Mouse (Mus musculus) layer of hippocampus, postnatal 36 days (tissue): ENCODE measurements around the gene Cfap54. TPM values are rescaled to one million over a fixed set of nuclear protein-coding genes. Genes with fewer than 3 reads are reported as not detected.

Experiments
- DNase-seq, 2 experiments: peaks; one replicate each; pipeline ENCODE4 v3.0.0; 2022
- total RNA-seq, 2 experiments: library from RNA; stranded (reverse); gene quantifications; 2 replicates each; pipeline ENCODE4 v1.2.3; 2021

Gene Cfap54
- total RNA-seq, 2 experiments from 2014 or later: 17.8 to 18.1 TPM

DNA sequence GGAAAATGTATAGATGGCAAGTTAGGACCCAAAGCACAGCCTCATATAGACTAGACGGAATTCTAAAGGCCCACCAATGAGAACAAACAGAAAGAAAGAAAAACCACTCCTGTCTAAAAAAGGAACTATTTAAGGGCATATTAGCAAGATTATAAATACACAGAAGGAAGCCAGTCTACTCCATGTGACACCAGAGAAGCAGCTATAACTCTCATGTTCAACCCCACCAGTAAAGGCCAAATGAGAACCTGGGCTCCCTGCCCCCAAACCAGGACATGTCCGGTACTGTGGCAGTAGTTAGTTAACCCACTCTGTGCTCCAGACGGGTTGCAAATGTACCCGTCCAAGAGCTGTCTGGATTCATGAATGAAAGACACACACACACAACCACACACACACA, 14.4 kb upstream of the Cfap54 start:
- DNase-seq: no peak

DNA sequence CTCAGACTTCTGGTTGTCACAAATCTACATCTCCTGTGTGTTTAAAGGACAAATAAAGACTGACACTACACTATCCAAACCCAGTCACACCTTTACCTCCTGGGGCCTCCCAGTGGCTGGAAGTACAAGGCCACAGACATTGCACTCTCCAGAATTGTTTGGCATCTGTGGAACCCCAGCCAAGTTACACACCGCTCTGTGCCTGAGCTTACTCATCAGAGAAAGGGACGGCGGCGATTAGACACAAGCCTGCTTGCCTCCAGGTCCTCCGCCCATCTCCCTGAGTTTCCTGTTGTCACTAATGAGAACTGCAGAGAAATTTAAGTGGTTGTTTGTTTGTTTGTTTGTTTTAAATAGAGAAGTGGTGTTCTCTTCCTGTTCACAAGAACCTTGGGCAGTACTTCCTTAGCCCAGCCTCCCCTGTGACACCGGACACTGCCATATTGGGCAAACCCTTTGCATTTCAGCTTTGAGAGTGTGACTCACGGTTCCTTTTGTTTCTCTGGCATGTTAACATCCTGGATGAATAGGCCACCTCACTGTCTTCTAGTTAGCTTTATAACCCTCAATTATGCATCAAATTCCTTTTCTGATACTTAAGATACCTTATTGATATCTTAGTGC, 13.7 kb upstream of the Cfap54 start:
- DNase-seq: no peak

DNA sequence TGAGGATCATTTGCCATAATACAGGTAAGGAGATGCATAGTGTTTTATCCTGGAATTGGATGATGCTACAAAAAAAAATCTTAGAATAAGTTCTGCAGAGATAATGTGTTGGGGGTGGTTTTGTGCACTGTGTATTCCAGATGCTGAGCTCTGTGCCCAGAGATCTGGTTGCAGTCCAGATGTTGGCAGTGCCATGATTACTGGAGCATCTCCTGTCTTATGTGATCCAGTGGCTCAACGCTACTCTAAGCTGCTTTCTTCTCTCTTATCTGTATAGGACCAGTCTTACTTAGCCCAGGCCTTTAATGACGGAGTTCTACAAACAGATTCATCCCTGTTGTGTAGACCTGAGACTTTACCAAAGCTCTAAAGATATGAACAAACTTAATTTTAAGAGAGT, 10.5 kb upstream of the Cfap54 start:
- DNase-seq: no peak

DNA sequence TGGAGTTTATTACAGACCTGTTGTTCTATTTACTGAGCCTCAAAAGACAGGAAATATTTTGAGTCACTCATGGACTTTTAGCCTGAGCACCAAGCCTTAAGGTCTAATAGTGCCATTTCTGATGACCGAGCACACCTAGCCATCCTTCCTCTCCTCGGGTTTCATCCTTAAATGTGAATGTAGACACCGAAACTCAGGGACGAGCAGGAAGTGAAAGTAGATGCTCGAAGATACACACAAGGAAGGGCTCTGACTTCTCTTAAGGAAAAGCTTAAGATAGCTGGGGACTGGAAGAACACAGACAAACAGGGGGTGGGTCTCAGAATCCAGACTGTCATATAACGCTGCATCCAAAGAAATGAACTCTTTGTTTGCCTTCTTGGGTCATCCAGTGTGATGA, 8.8 kb upstream of the Cfap54 start:
- DNase-seq: no peak

DNA sequence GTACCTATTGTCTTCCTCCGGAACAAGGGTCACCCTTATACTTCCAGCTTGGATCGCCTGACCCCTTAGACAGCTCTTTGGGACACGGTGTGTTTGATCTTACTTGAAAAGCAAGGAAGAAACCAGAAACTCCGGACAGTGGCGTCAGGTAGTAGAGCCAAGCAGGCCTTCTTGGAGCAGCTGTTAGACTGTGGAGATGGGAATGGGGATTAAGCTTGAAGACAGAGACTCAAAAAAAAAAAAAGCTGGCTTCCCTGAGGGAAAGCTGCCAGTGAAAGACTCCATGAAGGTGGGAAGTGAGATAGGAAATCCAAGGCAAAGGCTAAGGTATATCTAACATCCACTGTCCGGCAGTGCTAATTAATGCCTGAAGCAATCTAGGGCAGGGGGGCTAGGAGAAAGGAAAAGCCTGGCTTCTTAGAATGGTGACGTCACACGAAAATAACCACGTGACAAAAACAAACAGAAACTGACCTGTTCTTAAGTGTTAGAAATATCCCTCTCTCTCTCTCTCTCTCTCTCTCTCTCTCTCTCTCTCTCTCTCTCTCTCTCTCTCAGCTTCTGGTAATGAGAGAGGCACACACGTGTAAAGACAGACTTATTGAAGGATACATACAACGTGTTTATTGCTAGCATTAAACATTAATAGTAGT, 7.1 kb upstream of the Cfap54 start:
- DNase-seq: no peak

DNA sequence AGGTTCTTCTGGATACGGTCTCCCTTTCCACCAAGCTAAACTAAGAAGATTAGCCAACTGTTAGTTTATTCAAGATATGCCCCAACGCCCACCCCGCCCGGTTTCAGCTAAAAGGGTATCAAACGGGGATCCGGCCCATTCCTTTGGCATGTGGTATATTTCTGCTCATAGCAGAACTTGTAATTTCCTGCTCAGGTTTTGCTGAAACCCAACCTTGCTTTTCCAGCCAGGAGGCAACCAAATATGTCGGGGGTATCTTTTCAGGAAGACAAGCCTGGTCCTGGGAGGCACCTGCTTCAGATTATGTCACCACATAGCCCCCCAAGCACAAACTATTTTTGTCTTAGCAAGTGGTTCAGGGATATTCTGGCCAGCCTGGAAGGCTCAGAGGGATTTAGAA, 6.1 kb upstream of the Cfap54 start:
- DNase-seq: no peak

DNA sequence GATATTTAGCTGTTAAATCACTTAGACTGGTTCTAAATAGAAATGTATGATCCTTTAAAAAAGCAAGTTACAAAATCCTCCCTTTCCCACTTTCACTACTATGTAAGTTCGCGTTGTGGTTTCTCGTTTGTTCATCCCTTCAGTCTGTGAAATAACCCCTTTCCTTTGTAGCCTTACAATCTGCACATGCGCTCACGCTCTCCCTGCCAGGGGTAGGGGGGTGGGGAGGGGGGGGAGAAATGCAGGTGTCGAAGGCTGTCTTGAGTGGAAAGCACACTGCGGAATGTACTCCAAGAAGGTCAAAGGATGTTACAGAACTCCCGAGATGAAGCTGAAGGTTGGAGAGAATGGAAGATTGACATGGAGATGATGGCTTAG, 2.5 kb upstream of the Cfap54 start:
- no peak for DNase-seq

DNA sequence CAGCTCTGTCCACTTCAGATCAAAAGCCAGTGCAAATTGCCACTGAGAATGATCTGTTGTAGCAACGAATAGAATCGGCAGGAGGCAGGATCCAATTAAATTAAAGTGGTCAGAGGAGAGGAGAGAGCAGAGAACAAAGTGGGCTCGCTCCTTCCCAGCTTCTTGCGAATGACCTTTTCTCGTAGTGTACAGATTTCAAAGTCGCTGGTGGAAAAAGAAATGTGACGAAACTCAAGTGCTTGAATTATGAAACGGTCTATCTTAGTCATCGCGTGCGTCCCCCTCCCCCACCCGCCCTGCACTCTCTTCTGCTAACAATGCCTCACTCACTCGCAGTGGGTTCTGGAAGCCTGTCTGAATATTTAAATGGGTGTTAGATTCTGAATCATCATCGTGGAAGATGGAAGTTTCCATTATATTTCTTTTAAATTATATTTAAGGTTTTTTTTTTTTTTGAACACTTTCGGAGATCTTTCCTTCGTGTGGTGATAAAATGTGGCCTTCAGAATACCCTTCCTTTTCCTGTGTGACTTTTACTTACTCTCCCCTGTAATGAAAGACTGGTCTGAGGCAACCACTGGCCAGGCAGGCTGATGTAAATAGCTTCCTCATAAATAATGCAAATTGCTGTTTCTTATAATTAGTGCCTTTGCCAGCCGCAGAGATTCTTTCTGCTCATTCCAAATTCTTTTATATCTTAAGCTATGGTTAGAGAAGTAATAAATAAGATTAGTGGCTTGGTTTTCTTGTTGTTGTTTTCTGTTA, 2.0 kb upstream of the Cfap54 start:
- no peak for DNase-seq

DNA sequence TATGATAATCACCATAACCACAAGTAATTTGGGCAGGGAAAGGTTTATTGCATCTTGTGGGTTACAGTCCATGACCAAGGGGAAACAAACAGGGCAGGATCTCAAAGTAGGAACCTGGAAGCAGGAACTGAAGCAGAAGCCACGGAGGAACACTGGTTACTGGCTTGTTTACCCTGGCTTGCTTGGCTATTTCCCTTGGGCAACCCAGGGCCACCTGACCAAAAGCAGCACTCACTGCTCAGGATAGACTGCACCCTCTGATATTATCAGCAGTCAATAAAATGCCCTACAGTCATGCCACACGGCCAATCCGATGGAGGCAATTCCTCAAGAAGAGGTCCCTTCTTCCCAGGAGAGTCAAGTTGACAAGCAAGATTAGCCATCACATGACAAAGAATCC, 1.9 kb downstream of the Cfap54 start:
- DNase-seq: no peak

DNA sequence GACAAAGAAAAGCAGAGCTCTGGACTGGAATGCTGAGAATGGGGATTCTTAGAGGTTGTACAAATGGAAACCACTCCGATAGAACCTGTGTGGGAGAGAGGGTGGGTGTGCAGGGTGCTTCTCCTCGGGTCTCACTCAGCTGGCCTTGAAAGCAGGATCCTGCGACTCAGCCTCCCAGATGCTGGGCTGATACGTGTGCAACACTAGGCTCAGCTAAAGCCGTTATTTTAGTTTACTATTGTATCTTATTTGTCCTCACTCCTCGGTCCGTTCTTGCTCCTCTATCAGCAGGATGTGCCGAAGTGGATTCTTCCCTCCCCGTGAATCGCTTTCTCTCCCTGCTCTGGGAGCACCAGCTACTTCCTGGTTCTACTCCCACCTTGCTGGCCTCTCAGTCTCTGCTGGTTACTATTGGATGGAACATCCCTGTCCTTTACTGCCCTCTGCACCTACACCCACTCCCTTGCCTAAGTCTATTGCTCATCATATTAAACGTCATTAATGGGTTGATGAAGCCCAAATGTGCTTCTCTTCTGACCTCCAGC, 3.4 kb downstream of the Cfap54 start:
- DNase-seq: no peak

DNA sequence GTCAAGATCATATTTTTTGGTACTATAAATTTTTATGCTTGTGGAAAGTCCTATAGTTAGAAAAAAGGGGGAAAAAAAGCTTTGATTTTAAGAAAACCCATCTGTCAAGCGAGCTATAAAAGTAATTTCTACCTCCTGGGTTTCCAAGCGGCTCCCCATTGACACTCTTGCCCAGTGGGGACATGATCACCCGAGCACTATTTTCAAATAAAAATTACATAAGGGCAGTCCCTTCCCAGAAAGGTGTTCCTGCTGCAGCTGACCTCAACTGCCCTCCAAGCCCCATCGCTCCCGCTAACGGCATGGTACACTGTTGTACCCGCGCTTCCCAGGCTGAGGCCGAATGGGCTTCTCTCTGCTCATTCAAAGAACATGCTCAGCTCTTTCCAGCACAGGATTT, 5.0 kb downstream of the Cfap54 start:
- no peak for DNase-seq

DNA sequence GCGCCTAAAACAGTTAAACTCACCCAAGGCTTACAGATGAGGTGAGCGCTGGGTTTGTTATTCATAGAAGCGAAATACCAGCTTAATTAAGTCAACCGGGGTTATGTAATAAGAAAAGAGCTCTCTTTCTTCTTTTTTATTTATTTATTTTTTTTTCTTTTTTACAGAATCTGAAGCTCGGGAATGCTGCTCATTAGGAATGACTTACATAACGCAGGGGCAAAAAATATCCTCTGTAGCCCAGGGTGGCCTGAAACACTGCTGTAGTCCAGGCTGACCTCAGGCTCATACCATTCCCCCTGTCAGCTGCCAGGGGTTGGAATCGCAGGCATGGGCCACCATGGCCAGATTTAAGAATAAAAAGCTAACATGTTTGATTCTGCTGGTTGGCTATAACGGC, 5.6 kb downstream of the Cfap54 start:
- no peak for DNase-seq

DNA sequence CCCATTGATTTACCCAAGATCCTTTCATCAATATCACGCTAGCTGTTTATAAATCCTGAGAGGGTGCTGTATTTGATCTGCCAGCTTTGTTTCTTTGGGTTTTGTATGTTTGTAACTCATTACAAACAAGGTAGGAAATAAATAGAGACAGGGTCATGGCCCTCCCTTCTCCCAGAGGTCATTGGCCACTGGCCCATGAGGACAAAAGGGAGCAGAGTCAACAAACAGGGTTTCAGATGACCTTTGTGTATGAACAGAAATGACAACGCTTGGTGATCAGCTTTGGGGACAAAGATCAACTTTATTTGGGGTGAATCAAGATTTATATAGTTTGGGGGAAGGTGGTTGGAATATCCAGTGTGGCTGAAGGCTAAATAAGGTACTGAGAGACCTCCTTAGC, 8.6 kb downstream of the Cfap54 start:
- DNase-seq: no peak

DNA sequence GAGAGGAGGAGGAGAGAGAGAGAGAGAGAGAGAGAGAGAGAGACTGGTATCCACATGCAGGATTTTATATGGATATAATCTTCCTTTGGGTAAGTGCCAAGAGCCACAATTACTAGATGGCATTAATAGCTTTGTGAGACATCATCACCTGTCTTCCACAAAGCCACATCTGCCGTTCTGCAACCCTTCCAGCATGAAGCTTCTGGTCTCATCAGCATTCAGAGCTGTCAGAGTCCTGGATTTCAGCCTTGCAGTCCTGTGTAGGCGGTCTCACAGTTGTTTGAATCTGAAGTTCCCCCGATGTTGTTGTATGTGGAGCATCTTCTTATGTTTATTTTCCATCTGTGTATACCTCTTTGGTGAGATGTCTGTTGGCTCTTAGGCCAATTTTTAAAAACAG, 9.7 kb downstream of the Cfap54 start:
- peak; percentile 39 to 41 for DNase-seq

DNA sequence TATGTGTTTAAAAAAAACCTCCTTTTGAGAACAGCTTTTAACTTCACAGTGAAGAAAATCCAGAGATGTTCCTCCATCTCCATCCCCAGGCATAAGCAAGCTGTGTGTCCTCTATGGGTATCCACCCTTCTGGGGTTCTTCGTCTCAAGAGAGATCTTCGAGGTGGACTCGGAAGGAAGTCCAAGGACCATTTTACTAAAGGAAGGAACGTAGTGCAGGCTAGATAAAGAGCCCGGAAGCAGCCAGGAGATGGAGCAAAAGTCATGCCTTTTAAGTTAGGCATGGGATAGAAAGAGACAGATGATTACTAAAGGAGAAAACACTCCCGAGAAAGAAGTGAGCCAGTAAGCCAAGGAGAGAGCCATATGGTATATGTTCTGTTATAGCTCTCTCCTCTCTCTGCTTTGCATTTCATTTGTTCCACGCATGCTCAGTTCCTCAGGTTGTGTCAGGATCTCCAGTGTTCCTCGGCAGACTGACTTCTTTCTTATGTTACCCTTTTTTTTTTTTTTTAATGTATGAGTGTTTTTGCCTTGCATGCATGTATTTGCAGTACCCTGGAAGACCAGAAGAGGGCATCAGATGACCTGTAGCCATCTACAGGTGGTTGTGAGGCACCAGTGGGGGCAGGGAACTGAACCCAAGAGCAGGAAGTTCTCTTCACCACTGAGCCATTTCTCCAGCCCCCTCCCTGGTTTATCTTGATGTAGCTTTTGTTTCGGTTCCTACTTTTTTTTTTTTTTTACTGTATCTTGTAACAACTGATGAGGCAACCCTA, 11.1 kb downstream of the Cfap54 start:
- no peak for DNase-seq

DNA sequence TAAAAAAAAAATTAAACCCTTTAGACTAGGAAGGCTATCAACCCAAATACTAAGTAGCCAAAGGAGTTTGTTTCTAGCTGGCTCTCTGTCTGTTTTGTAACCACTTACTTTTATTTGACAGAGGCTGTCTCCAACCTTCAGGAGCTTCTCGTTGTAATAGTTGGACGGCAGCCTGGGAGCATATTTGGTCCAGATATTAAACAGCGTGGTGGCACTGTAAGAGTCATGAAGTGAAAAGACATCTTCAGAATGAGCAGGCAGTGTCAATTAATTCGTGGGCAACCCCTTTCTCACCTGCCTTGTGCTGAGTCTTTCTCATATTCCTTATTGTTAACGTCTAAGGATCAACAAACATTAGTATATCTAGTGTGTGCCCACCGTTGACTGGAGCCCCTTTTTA, 11.7 kb downstream of the Cfap54 start:
- no peak for DNase-seq

DNA sequence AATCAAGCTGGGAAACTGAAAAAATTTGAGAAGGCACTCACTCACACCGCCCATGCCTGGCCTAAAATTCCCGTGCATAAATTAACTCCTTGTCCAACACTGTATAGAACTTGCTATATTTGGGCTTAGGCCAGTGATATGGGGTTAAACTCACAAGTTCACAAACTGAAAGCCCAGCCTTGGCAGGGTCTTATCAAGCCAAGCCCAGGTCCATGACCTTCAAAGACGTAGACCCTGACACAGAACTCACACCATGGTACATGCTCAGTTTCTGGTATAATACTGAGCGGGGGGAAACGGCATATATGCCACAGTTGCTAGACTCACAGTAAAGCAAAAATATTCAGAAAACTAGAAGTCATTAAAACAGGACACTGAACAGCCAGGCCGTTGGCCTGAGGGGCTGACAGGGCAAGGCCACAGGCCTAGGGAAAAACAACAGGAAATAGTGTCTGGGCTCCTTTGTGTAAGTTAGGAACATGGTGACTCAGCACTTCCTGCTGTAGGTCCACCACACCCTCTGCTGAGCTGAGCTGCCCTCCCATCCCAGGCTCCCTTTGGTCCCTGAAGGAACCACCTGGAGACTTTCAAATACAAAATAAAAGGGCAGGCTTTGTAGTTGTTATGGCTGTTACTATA, 12.3 kb downstream of the Cfap54 start:
- no peak for DNase-seq

DNA sequence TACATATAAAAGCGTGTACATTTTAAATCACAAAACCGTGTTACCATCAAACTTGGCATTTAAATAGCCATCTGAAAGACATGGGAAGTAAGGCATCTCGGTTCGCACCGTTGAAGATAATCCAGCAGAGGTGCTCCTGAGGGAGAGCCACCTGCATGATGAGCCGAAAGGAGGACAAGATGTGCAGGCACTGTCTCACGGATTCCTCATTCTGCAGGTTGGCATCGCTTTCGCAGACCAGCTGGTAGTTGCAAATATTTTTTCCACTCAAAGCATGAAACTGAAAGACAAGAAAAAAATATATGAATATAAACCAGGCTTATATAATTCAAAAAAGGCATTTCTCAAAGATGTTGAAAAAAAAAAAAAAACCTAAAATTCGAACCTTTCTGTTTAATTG, 16.4 kb downstream of the Cfap54 start:
- DNase-seq: no peak

DNA sequence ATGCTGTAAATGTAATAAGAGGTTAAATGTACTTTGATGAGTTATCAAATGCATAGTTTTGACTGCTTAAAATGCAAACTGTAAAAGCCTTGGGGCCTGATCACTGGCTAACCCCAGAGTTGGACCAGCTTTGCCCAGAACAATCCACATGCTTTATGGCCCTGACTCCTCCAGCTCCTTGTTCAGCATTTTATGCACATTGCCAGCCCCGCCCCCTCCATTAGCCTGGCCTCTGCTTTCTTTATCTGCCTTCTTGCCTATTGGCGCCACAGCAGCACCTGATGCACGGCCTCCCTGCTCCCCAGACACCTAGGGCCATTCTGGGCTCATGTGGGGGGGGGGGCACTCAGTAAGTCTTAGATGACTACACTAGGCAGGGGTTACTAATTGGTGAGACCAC, 17.8 kb downstream of the Cfap54 start:
- DNase-seq: no peak

DNA sequence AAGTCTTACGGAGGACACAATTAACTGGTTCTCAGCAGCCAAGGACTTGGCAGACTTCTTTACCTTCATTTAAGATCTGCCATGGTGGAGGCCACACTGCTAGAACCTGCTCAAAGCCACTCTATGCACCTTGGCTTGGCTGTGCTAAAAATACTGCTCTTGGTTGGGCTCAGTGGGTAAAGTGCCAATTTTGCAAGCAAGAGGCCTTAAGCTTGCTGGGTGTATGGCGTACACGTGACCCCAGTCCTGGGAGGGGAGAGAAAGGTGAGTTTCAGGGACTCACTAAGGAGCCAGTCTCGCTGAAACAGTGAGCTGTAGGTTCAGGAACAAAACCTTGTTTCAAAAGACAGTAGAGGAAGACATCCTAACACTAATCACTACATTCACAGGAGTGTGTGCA, 19.0 kb downstream of the Cfap54 start:
- DNase-seq: no peak

DNA sequence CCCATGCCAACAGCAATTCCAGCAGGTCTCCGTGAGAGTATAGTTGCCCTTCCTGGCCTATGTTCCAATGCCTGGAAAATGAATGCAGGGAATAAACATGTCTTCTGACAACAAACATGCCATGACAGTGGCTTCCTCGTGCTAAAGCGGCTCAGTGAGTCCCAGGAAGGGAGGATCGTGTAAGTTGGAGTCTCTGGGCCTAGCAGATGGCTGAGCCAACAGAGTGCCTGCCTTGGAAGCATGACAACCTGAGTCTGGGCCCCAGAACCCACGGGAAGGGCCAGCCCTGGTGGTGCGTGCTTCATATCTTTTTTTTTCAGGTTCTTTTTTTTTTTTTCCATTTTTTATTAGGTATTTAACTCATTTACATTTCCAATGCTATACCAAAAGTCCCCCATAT, 27.6 kb downstream of the Cfap54 start:
- peak in 1 of 2 experiments; percentile 31 for DNase-seq

DNA sequence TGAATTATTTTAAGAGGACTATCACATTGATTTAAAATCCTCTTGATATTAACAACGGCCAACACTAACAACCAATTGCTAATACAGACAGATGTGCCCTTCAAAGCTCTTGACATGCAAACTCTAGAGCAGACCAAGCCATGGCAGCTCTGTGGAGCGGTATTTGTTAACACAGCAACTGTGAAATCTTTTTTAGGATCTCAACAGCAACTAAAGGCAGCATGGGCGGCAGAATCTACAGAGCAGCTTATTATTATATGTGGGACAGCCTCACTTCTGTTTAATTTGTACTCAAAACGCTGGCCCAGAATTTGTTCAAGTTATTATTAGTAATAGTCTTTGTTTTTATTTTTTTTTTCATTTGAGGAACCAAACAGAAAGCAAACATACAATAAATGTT, 28.1 kb downstream of the Cfap54 start:
- no peak for DNase-seq
